Mouse (Mus musculus) ES-E14 (cell line): ENCODE results near the gene Ecm1. TPM values are rescaled to one million over a fixed set of nuclear protein-coding genes. Genes with fewer than 3 reads are reported as not detected.

Experiments used
- DNase-seq: peaks from one replicate; pipeline ENCODE4 v3.0.0-alpha.2; 2013; ENCODE audit warnings: low read depth, low spot score
- H3K27ac ChIP-seq: 2 replicates; pipeline ENCODE4 v1.5.1; 2012; ENCODE audit warnings: low read depth, mild to moderate bottlenecking, low read length, moderate library complexity, mixed read lengths; ENCODE audit not compliant: poor library complexity, insufficient read depth, severe bottlenecking
- H3K36me3 ChIP-seq: 2 replicates; pipeline ENCODE4 v1.6.1; 2012; ENCODE audit warnings: mild to moderate bottlenecking, low read length, moderate library complexity, mixed read lengths; ENCODE audit not compliant: control insufficient read depth, poor library complexity, insufficient read depth, severe bottlenecking
- H3K4me1 ChIP-seq, 2 experiments: fragments of 150-350 bp in 1 of 2; sonication (generic) in 1 of 2; 2 replicates each; pipeline ENCODE4 v1.6.1; 2012; ENCODE audit warnings: low read length in 2 of 2, mild to moderate bottlenecking in 1 of 2, mixed read lengths in 1 of 2; ENCODE audit not compliant: control insufficient read depth in 2 of 2, insufficient read depth in 2 of 2, poor library complexity in 1 of 2
- H3K4me3 ChIP-seq, 2 experiments: fragments of 150-350 bp in 1 of 2; sonication (generic) in 1 of 2; 2 replicates each; pipeline ENCODE4 v1.5.1; 2012; ENCODE audit warnings: low read length in 2 of 2, low read depth in 1 of 2, mild to moderate bottlenecking in 1 of 2, mixed read lengths in 1 of 2; ENCODE audit not compliant: insufficient read depth in 1 of 2, poor library complexity in 1 of 2, severe bottlenecking in 1 of 2
- H3K9ac ChIP-seq: 2 replicates; pipeline ENCODE4 v1.6.1; 2012; ENCODE audit warnings: low read depth, mild to moderate bottlenecking, low read length, mixed read lengths; ENCODE audit not compliant: poor library complexity, insufficient read depth, severe bottlenecking
- H3K9me3 ChIP-seq: fragments of 150-350 bp; sonication (generic); 2 replicates; pipeline ENCODE4 v1.6.1; 2012; ENCODE audit warnings: low read depth, mild to moderate bottlenecking, low read length; ENCODE audit not compliant: control insufficient read depth, insufficient read depth
- CHD2 ChIP-seq: IDR thresholded peaks from 2 replicates; pipeline ENCODE4 v1.6.1; 2014; ENCODE audit warnings: mild to moderate bottlenecking, low read depth, low read length, inconsistent platforms
- HCFC1 ChIP-seq: IDR thresholded peaks from 2 replicates; pipeline ENCODE4 v1.6.1; 2012; ENCODE audit warnings: low read length, inconsistent platforms, borderline replicate concordance; ENCODE audit not compliant: insufficient read depth
- MAFK ChIP-seq: IDR thresholded peaks from 2 replicates; pipeline ENCODE4 v1.6.1; 2014; ENCODE audit warnings: mild to moderate bottlenecking, low read depth, low read length, inconsistent platforms; ENCODE audit not compliant: insufficient read depth
- ZC3H11A ChIP-seq: IDR thresholded peaks from 2 replicates; pipeline ENCODE4 v1.6.1; 2012; ENCODE audit warnings: low read depth, mild to moderate bottlenecking, inconsistent platforms, low read length, borderline replicate concordance
- ZNF384 ChIP-seq: IDR thresholded peaks from 2 replicates; pipeline ENCODE4 v1.6.1; 2012; ENCODE audit warnings: low read depth, low read length, inconsistent platforms
- in situ Hi-C, 2 experiments: fragments of 600-800 bp; cut with MboI; formaldehyde crosslinking; loops; one replicate each; pipeline ENCODE4 v1.15.1; 2025; ENCODE audit warnings: low sequenced_read_pairs in 2 of 2, inconsistent platforms in 1 of 2; ENCODE audit not compliant: unreplicated experiment in 2 of 2
- total RNA-seq: library from RNA; depleted of rRNA; stranded (reverse); fragments of 300-350 nt; gene quantifications from 2 replicates; pipeline ENCODE4 v1.2.3, GENCODE M21; 2012

The Ecm1 gene
- total RNA-seq, 1 experiment = 13.4 TPM

DNA sequence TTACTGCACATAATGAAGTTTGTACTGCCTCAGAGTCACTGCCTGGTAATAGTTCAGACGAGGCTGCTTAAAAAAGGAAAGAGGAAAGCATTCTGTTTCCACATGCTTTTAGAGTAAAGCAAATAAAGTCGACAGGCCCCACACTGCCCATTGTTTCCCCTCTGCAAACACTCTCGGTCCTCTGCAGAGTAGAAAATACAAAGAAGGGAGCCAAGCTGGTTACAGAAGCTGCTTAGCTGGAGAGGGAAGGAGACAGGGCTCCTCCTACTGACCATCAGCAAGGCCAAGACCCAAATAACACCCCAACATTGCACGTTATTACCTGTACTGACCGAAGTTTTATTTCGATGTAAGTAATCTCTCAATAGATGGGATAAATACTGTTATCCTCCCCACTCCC lies 23.6 kb upstream of the Ecm1 start:
- Histone ChIP-seq H3K9ac (no peak overlapping the region), H3K4me3 (no peak overlapping the region), H3K4me1 (peaks cover 15% of the 10 kb centered on the region in 2 experiments), H3K27ac (no peak overlapping the region), H3K36me3 (peaks cover 20% of the 10 kb centered on the region), H3K9me3 (no peaks in the 10 kb centered on the region)
- no peak for DNase-seq
- in situ Hi-C loops = no loop called here
- TF ChIP-seq MAFK (no peak), ZNF384 (no peak), CHD2 (no peak), HCFC1 (no peak), ZC3H11A (no peak)

DNA sequence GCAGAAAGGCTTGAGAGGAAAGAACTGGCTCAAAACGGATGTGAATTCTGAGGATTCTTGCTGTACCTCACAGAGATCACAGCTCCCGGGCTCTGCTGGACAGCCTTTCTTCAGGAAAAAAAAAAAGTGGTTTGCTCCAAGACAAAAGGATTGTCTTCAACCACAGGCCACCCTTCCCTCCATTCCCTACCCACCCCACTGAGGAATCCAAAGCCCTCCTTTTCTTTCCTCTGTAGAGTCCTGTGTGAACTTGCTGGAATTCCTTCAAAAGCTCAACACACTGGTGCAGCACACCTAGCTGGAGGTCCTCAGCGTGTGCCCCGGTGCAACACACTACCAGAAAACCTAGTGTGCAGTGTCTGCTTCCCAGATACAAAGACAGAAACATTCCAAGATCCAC lies 22.4 kb upstream of the Ecm1 start:
- DNase-seq = no peak
- TF ChIP-seq CHD2 = no peak
- no peak for TF ChIP-seq HCFC1
- TF ChIP-seq ZC3H11A = no peak
- no peak for TF ChIP-seq MAFK
- peak; percentile 90 for TF ChIP-seq ZNF384
- H3K4me3 ChIP-seq = no peak overlapping the region
- H3K9ac ChIP-seq = no peak overlapping the region
- H3K9me3 ChIP-seq = no peaks in the 10 kb centered on the region
- in situ Hi-C loops = no loop called here
- H3K27ac ChIP-seq = peak overlapping the region; percentile 40; the same call in 1 of the 2 replicates
- H3K36me3 ChIP-seq = peaks cover 20% of the 10 kb centered on the region
- peaks cover 15% of the 10 kb centered on the region in 2 experiments for H3K4me1 ChIP-seq

DNA sequence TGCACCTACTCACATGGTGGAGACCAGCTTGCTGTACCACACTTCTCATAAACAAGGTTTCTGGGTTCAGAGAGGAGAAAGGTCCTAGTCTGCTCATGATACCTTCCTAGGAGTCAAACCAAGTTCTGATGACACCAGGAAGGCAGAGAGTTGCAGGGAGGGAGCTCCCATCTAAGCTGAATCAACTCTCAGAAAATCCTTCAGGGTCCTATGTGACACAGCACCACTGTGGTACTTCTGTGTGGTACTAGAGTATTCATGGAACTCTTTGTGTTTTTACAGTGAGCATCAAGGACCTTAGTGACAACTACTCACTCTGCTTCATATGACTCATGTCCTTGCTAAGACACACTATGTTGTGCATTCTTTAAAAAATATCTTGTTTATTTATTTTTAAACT lies 21.3 kb upstream of the Ecm1 start:
- TF ChIP-seq HCFC1 (no peak), ZC3H11A (no peak), ZNF384 (no peak), MAFK (no peak), CHD2 (no peak)
- DNase-seq = no peak
- Histone ChIP-seq H3K36me3 (peaks cover 15% of the 10 kb centered on the region), H3K9ac (no peak overlapping the region), H3K27ac (no peak overlapping the region), H3K4me3 (no peak overlapping the region), H3K9me3 (no peaks in the 10 kb centered on the region), H3K4me1 (peaks cover 15% of the 10 kb centered on the region in 2 experiments)
- in situ Hi-C loops = no loop called here

DNA sequence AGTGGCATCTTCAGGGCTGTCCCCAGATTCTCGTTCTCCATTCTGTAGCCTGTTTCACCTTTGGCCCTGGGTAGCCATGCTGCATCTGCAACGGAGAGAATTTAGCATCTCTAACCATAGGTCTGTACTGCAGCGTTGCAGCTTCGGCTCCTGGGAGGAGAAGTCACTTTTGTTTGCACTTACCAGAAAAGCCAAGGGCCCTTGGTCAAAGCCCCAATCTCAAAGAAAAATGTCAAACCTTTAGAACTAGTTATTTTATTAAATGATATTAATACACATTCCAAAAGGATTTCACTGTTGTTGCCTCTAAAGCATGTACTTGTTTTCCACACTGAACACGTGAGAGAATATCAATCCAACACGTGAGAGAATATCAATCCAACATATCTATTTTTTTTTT lies 20.7 kb upstream of the Ecm1 start, which contains the start of gene Tars2:
Gene Tars2, minus strand, starts transcription at position 101 of the 400 bp plus-strand sequence.
- Histone ChIP-seq H3K4me3 (no peak within 1 kb of the TSS), H3K9ac (no peak within 1 kb of the TSS), H3K36me3 (peaks cover 9% of the 10 kb centered on the region), H3K9me3 (no peaks in the 10 kb centered on the region), H3K27ac (no peak within 1 kb of the TSS), H3K4me1 (peaks cover 15% of the 10 kb centered on the region in 2 experiments)
- in situ Hi-C loops = no loop called here
- DNase-seq = no peak
- TF ChIP-seq ZNF384 = no peak
- no peak for TF ChIP-seq HCFC1
- TF ChIP-seq CHD2 = no peak
- no peak for TF ChIP-seq MAFK
- TF ChIP-seq ZC3H11A = no peak

DNA sequence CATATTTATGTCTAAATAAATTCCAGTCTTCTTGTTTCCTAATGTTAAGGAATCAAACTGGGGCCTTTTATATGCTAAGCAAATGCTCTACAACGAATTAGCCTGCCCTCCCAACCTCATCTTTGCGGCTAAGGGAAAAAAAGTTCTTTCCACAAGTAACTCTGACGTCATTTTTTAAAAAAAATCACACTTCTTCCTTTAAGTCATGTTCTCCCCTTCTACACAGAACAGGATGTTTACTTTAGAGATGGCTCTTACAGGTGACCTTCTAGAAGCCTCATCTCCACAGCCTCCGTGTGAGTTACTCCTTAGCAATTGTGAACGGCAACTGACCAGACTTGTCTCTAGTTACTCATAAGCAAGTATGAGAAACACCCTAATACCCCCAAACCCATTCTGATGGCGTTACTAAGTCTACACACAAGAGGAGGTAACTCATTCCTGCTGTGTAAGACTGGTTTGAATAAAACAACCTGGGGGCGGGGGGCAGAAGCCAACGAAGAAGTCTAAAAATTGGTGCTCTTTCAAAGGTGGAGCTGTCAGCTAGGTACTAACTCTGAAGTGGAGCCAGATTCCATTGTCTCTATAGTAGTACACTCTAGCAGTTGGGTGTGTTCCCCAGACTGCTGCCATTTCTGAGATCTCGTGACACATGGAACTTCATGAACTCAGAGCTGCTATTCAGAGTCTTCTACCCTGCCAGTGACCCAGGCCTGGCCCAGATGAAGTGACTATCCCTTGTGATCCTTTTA lies 19.3 kb upstream of the Ecm1 start:
- no peak overlapping the region for H3K4me3 ChIP-seq
- no peaks in the 10 kb centered on the region for H3K36me3 ChIP-seq
- H3K9ac ChIP-seq = no peak overlapping the region
- no peaks in the 10 kb centered on the region for H3K9me3 ChIP-seq
- H3K4me1 ChIP-seq = peaks cover 9 to 15% of the 10 kb centered on the region in 2 experiments
- H3K27ac ChIP-seq = no peak overlapping the region
- in situ Hi-C loops = no loop called here
- TF ChIP-seq ZC3H11A (no peak), ZNF384 (peak; percentile 25; the same call in 1 of the 2 replicates)
- no peak for DNase-seq
